Mouse (Mus musculus) heart, embryonic 15.5 days (tissue): ENCODE data around the gene Slamf7. TPM values are rescaled to one million over a fixed set of nuclear protein-coding genes. Genes with fewer than 3 reads are reported as not detected.

ENCODE experiments used
- ATAC-seq: fragments of 200-750 bp; cut with Nextera tagmentation; replicated peaks from 2 replicates; pipeline ENCODE4 v1.8.0; 2017; ENCODE audit warnings: low read depth, moderate TSS enrichment; ENCODE audit not compliant: insufficient number of reproducible peaks, insufficient read depth, low FRiP score
- H3K27ac ChIP-seq: fragments of 300-500 bp; sonication (generic); 2 replicates; pipeline ENCODE4 v1.5.1; 2015; ENCODE audit warnings: mild to moderate bottlenecking, inconsistent platforms
- H3K27me3 ChIP-seq: fragments of 300-500 bp; sonication (generic); 2 replicates; pipeline ENCODE4 v1.6.1; 2015; ENCODE audit warnings: inconsistent platforms
- H3K36me3 ChIP-seq: fragments of 300-500 bp; sonication (generic); 2 replicates; pipeline ENCODE4 v1.6.1; 2015; ENCODE audit warnings: mild to moderate bottlenecking, inconsistent platforms
- H3K4me1 ChIP-seq: fragments of 300-500 bp; sonication (generic); replicated peaks from 2 replicates; pipeline ENCODE4 v1.6.1; 2015; ENCODE audit warnings: inconsistent platforms
- H3K4me2 ChIP-seq: fragments of 300-500 bp; sonication (generic); 2 replicates; pipeline ENCODE4 v1.6.1; 2015; ENCODE audit warnings: inconsistent platforms, mild to moderate bottlenecking, moderate library complexity
- H3K4me3 ChIP-seq: fragments of 300-500 bp; sonication (generic); 2 replicates; pipeline ENCODE4 v1.5.1; 2015; ENCODE audit warnings: mild to moderate bottlenecking, inconsistent platforms
- H3K9ac ChIP-seq: fragments of 300-500 bp; sonication (generic); 2 replicates; pipeline ENCODE4 v1.6.1; 2015; ENCODE audit warnings: mild to moderate bottlenecking, inconsistent platforms
- H3K9me3 ChIP-seq: fragments of 300-500 bp; sonication (generic); replicated peaks from 2 replicates; pipeline ENCODE4 v1.6.1; 2016; ENCODE audit warnings: inconsistent platforms
- WGBS: fragments of 180-500 bp; shearing (Covaris S2); methylation state at CpG from one replicate; pipeline ENCODE4 v1.1.7; 2015; ENCODE audit warnings: mixed read lengths; 5-methylcytosine and 5-hydroxymethylcytosine counted together
- microRNA-seq: library from miRNA; unstranded; fragments of <30 nt; microRNA quantifications from one replicate; pipeline ENCODE4, GENCODE M21; 2016
- polyA plus RNA-seq: library from polyadenylated mRNA; unstranded; fragments of >200 nt; fragmentation: Nextera tagmentation; extraction: Ambion mirVana; gene quantifications from 2 replicates; pipeline ENCODE4 v1.2.1, GENCODE M21; 2015

Slamf7 gene
- polyA plus RNA-seq, 1 experiment from 2014 or later, result 0.09 TPM

- Histone ChIP-seq H3K4me1 (no peaks in the 10 kb centered on the region), H3K9me3 (no peaks in the 10 kb centered on the region), H3K4me3 (no peak overlapping the region), H3K9ac (no peak overlapping the region), H3K36me3 (no peaks in the 10 kb centered on the region), H3K27ac (no peak overlapping the region), H3K27me3 (no peaks in the 10 kb centered on the region), H3K4me2 (no peak overlapping the region)
- WGBS, result 10% methylated on average over 1 of the region's 1 CpGs
- ATAC-seq, result no peak
Measured at GRCm38 (mm10) chr1:171610781-171611180, 42.1 kb downstream of the Slamf7 start.

GRCm38 (mm10) chr1:171610026-171610425 is 42.8 kb downstream of the Slamf7 start:
- no peak overlapping the region for H3K4me3 ChIP-seq
- no peak overlapping the region for H3K4me2 ChIP-seq
- ATAC-seq, result no peak
- no peaks in the 10 kb centered on the region for H3K4me1 ChIP-seq
- H3K36me3 ChIP-seq, result no peaks in the 10 kb centered on the region
- H3K27ac ChIP-seq, result no peak overlapping the region
- 88% methylated on average over 2 of the region's 2 CpGs for WGBS
- no peak overlapping the region for H3K9ac ChIP-seq
- no peaks in the 10 kb centered on the region for H3K27me3 ChIP-seq
- no peaks in the 10 kb centered on the region for H3K9me3 ChIP-seq

GRCm38 (mm10) chr1:171607176-171607575 is 45.7 kb downstream of the Slamf7 start, which contains the start of gene Ly9:
Gene Ly9, minus strand, starts transcription at chr1:171607410.
- Histone ChIP-seq H3K36me3 (no peaks in the 10 kb centered on the region), H3K9ac (no peak within 1 kb of the TSS), H3K9me3 (no peaks in the 10 kb centered on the region), H3K4me1 (no peaks in the 10 kb centered on the region), H3K4me2 (no peak within 1 kb of the TSS), H3K27ac (no peak within 1 kb of the TSS), H3K4me3 (no peak within 1 kb of the TSS), H3K27me3 (no peaks in the 10 kb centered on the region)
- ATAC-seq, result no peak
- 76% methylated on average over 9 of the region's 9 CpGs for WGBS

GRCm38 (mm10) chr1:171606656-171607055 is 46.2 kb downstream of the Slamf7 start:
- H3K27me3 ChIP-seq, result no peaks in the 10 kb centered on the region
- no peak overlapping the region for H3K4me2 ChIP-seq
- no peak overlapping the region for H3K4me3 ChIP-seq
- H3K36me3 ChIP-seq, result no peaks in the 10 kb centered on the region
- H3K4me1 ChIP-seq, result no peaks in the 10 kb centered on the region
- no peak overlapping the region for H3K27ac ChIP-seq
- H3K9ac ChIP-seq, result no peak overlapping the region
- H3K9me3 ChIP-seq, result no peaks in the 10 kb centered on the region
- WGBS, result 61% methylated on average over 3 of the region's 3 CpGs
- ATAC-seq, result no peak

GRCm38 (mm10) chr1:171604686-171605085 is 48.1 kb downstream of the Slamf7 start:
- Histone ChIP-seq H3K27me3 (no peaks in the 10 kb centered on the region), H3K4me2 (no peak overlapping the region), H3K4me3 (no peak overlapping the region), H3K27ac (no peak overlapping the region), H3K9me3 (no peaks in the 10 kb centered on the region), H3K4me1 (no peaks in the 10 kb centered on the region), H3K36me3 (no peaks in the 10 kb centered on the region), H3K9ac (no peak overlapping the region)
- ATAC-seq, result no peak
- 71% methylated on average over 3 of the region's 3 CpGs for WGBS

GRCm38 (mm10) chr1:171584584-171584983 is 68.3 kb downstream of the Slamf7 start:
- Histone ChIP-seq H3K4me1 (no peaks in the 10 kb centered on the region), H3K4me2 (no peak overlapping the region), H3K9me3 (no peaks in the 10 kb centered on the region), H3K4me3 (no peak overlapping the region), H3K9ac (no peak overlapping the region), H3K36me3 (no peaks in the 10 kb centered on the region), H3K27ac (no peak overlapping the region), H3K27me3 (no peaks in the 10 kb centered on the region)
- WGBS, result 52% methylated on average over 2 of the region's 2 CpGs
- no peak for ATAC-seq

Small RNAs within 50 kb of the gene (microRNA-seq; reads per million reads assigned to microRNA genes)
- gene Mir7683, result not detected

Other genes with a start within 250 kb of the Slamf7 start
- gene Usf1, start 241.7 kb downstream of the Slamf7 start, polyA plus RNA-seq, result 48.7 and 57.5 TPM in 2 replicates
- gene Tstd1, start 234.2 kb downstream of the Slamf7 start, polyA plus RNA-seq, result 2.7 and 3.1 TPM in 2 replicates
- 63.5 and 66.2 TPM in 2 replicates for gene F11r, start 215.5 kb downstream of the Slamf7 start, polyA plus RNA-seq
- 15.4 and 17.4 TPM in 2 replicates for gene Alyref2, start 149.6 kb downstream of the Slamf7 start, polyA plus RNA-seq
- not detected in 2 replicates for gene Itln1, start 117.7 kb downstream of the Slamf7 start, polyA plus RNA-seq
- gene Cd244a, start 93.8 kb downstream of the Slamf7 start, polyA plus RNA-seq, result 0.34 and 1.4 TPM in 2 replicates
- 0.35 and 1.1 TPM in 2 replicates for gene Ly9, start 45.6 kb downstream of the Slamf7 start, polyA plus RNA-seq
- 2.4 and 9.6 TPM in 2 replicates for gene Cd48, start 29.0 kb upstream of the Slamf7 start, polyA plus RNA-seq
- gene Slamf1, start 114.1 kb upstream of the Slamf7 start, polyA plus RNA-seq, result 0.39 and 0.47 TPM in 2 replicates
- 1.6 and 4.0 TPM in 2 replicates for gene Cd84, start 186.7 kb upstream of the Slamf7 start, polyA plus RNA-seq
- gene Gm10521, start 242.6 kb upstream of the Slamf7 start, polyA plus RNA-seq, result not detected in 2 replicates